Mouse (Mus musculus) kidney, postnatal 36 days (tissue): ENCODE results near the gene Fam98c.
"Not testable (repeated sequence)": the region's sequence is repeated elsewhere in the genome, so short reads cannot be mapped to it uniquely, and the experiment has no call there.

Experiments
- DNase-seq, 2 experiments: peaks; one replicate each; pipeline ENCODE4 v3.0.0; 2021 to 2022; ENCODE audit warnings: mixed read lengths in 2 of 2

The Fam98c gene

DNA sequence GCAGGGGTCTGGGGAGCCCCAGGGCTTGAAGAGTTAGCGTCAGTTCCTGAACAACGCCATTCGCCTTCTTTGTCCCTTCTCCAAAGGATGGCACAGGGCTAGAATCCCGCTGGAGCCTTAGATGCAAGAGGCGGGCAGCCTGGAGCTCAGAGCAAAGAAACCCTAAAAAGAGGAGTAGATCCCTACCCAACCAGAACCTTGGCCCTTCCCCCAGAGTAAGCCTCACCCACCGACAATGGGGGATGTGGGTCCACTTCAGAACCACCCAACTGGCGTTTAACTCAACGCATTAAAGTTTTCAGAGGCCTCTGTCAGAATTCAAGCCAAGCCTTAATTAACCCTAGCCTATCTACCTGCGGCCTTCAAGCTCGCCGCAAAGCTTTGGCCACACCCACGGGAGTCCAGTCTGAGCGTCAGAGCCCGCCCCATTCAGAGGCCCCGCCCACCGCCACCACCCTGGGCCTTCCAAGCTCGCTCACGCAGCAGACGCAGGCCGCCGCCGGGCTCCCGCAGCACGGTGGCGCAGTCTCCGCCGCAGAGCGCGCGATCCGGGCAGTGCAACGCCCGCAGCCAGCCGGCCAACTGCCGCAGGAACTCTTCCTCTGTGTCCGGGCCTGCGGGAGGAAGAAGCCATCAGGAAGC lies 717 bp downstream of the Fam98c start:
- peak; percentile 93 to 97 for DNase-seq

DNA sequence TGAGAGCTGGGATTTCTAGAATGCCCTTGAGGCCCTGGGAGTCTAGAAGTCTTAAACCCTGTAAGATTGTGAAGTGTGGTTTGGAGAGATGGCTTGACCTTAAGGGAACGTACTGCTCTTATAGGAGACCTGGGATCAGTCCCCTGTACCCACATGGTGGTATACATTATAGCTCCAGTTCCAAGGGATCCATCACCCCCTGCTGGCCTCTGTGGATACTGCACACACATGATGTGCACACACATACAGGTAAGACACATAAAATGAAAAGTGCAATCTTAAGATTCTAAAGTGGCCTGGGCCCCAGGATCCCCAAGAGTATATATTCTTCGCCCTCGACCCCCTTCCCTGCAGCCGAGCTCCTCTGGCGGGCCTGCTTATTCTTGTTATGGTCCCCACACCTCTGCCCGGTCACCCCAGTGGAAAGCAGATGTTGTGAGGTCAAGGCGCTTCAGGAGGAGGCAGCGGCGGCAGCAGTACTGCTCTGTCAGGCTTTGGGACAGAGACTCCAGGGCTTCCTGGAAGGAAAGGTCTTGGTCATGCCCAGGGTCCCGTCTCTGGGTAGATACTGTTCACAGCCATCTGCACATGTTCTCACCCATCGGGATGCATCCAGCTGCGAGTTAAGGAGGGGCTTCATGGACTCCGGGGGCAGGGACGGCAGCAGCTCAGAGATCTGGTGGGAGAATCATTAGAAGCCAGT lies 1.9 kb downstream of the Fam98c start:
- peak in 1 of 2 experiments; percentile 17 for DNase-seq

DNA sequence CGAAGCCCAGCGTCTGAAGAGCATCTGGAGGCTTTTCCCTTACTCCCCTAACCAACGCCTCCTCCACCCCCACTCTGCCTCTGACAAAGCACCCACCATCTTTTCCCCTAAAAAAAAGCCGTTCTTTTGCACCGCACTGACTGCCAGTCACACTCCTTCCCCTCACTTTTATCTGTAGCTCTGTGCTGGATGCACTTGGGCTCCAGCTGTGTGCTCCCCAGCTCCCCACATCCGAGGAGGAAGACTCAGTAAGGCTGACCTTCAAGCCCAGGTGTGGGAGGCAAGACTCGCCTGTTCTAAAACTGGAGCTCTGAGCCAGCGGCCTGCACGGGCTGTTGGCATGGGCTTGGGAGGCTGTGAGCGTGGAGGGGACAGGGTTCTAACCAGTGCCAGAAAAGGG lies 4.5 kb downstream of the Fam98c start:
- no peak for DNase-seq

DNA sequence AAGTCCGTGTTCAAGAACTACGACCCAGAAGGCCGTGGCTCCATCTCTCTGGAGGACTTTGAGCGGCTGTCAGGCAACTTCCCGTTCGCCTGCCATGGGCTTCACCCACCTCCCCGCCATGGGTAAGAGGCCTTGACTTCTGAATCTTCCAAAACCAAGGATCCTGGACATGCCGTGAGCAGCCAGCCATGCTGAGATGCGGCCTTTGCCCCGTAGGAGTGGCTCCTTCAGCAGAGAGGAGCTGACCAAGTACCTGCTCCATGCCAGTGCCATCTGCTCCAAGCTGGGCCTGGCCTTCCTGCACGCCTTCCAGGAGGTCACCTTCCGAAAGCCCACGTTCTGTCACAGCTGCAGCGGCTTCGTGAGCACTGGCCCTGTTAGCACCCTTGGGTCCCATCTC lies 7.3 kb downstream of the Fam98c start:
- peak; percentile 49 to 67 for DNase-seq

DNA sequence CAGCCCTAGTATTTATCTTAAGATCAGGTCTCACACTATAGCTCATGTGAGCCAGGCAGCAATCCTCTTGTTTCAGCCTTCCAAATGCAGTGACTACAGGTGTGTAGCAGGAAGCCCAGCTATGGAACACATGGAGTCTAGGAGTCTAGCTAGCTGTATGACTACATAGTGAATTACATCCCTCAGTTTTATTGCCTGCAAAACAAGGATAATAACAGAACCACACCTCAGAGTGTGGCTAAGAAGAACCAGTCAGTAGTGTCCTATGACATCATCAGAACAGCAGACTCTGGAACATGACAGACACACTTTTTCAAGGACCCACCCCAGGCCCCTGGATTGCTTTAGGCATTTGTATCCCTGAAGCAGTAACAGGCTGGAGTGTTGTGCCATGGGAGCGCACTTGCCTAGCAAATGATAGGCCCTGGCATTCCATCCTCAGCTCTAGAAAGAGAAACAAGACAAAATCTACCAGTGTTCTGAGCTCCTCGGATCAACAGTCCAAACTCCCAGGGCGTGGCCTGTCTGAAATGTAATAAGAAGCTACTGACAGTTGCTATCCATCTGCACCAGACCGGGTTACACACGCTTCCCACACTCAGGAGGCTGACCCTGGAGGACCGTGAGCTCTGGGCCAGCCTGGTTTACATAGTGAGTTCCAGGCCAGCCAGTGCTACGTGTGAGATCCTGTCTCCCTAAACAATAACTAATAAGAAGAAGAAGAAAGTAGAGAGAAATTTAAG lies 9.2 kb downstream of the Fam98c start:
- DNase-seq, result no peak

DNA sequence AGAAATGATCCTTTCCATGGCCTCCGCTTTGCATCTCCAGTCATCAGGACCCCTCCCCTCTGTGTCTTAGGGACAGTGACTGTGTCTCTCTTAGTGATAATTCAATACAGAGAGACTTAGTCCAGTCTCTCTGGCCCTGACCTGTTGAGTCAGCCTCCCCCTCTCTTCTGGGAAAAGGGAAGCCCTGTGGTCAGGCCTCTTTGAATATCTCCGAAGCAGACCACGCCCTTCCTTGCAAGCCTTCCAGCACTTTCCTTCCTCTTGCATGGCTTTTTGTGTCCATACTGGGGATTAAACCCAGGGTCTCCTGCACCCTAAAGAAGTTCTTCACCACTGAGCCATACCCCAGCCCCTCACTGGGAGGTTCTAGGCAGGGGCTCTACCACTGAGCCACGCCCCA lies 12.0 kb downstream of the Fam98c start:
- no peak for DNase-seq

DNA sequence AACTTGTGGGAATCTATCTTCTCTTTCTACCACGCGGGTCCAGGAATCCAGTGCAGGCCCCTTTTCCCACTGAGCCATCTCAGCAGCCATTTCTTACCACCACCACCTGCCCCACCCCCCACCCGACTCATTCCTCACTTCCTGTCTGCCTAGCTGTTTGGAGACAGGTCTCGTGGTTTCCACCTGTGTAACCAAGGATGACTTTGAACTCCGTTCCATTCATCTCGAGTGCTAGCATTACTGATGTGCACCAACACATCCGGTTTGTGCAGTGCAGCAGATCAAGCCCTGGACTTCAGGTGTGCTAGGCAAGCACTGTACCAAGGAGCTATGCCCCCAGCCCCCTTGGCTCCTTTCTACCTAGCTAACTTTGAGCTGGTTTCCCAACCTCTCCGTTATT lies 14.6 kb downstream of the Fam98c start:
- DNase-seq, result no peak

DNA sequence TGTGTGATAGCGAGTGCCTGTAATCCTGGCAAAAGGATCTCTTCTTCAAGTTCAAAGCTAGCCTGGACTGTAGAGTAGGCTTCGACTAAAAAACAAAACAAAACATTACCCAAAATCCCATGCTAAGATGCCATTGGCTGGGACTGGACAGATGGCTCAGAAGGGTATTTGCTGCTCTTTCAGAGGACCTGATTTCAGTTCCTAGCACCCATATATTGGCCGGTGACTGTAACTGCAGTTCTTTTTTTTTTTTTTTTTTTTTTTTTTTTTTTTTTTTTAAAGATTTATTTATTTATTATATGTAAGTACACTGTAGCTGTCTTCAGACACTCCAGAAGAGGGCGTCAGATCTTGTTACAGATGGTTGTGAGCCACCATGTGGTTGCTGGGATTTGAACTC lies 16.8 kb downstream of the Fam98c start:
- not testable (repeated sequence) for DNase-seq

DNA sequence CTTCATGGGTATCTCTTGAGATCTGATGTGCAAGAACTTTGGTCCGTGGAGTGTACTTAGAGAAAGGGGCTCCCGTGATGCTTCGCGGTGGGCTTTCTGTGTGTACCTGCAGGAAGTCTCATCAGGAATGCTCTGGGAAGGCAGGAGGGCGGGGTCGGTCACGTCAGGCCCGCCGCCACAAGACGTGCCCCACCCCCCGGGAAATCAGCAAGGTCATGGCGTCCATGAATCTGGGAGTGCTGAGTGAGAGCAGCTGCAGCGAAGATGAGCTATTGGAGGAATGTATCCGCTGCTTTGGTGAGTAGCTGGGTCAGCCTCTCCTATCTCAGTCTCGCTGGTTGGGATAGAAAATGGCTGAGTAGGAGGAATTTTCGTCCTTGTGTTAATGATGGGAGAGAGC lies 18.6 kb downstream of the Fam98c start:
- no peak for DNase-seq

DNA sequence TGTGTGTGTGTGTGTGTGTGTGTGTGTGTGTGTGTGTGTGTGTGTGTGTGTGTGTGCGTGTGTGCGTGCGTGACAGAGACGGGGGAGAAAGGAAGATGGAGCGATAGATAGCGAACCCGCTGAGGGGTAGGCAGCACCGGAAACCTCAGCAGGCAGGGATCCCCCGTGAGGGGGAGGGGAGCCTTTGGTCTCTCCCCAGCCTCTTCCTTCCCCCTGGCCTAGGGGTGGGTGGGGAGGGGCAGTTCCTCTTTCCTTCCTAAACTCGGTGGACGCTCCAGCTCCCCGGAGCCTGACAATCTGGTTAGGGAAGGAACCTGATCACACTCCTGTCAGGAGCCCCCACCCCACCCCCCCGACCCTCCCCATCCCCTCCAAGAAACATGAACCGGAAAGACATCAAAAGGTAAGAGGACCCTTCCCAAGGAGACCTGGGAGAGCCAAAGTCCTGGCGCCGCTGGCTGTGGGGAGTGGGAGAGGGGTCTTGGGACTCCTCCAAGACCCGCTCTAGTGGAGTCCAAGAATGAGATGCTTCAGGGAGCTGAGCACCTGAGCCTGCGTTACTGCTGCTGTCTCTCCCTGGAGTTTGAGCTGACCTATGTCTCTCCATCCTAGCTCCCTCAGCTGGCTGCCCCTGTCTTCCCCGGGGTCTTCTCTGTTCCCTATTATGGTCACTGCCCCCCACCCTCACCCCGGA lies 21.2 kb downstream of the Fam98c start, which contains the start of gene Rasgrp4:
TSS of gene Rasgrp4 (plus strand) at position 159 of the 694 bp plus-strand sequence.
- peak; percentile 23 to 56 for DNase-seq

DNA sequence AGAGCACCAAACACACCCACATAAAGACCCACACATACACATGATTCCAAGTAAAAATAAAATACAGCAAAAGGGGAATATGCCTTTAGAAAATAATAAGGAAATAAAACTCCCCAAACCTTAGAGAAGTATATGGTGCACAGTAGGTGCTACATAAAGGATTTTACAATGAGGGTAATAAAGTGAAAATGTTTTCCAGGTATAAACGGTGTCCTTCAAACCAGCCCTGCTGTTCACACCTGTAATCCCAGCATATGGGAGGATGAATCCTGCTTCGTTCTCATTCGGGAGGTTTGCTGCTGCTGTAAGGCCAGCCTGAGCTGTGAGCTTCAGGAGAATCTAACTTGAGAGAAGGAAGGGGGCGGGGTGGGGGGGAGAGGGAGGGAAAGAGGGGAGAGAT lies 21.8 kb downstream of the Fam98c start:
- DNase-seq, result no peak

DNA sequence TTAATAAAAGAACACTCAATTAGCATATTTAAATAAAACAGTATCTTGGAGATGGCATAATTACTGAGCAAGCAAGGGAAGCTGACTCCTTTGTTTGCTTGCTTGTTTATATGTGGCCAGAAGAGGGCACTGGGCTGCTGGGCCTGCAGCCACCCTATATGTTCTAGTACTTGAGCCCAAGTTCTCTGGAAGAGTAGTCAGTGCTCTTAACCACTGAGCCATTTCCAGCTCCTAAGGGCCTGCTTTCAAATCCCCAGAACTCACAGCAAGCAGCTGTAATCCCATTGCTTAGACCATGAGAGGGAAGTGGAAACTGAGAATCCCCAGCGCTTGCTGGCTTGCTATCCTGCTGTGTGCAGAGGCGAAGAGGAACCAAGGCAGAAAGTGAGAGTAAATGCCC lies 27.3 kb downstream of the Fam98c start:
- DNase-seq, result peak in 1 of 2 experiments; percentile 19

DNA sequence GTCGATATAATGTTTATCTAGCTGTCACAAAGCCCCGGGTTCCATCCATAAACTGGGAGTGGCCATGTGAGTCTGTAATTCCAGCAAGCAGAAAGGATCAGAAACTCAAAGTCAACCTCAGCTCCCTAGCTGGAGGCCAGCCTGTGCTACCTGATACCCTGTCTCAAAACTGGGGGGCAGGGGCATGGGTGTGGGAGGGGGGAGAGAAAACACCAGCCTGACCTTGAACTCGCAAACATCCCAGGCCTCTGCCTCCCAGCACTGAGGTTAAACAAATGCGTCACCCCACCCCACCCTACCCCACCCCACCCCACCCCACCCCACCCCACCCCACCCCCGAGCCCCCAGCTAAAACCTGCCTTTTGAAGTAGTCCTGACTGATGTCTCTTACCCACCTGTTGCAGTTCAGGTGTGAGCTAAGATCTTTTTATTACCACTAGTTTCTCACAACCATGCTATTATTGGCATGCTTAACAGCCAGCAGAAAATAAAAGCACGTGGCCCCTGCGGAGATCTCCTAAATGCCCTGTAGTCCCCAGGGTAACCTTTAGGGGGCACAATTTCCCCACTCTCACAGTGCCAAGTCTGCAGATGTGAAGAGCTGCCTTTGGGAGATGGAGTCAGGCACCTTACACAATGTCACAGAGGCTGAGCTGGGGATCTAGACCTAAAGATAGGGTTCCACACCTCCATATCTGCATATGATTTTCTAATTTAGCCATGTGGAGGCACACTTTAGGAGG lies 29.7 kb downstream of the Fam98c start:
- peak; percentile 69 to 86 for DNase-seq

DNA sequence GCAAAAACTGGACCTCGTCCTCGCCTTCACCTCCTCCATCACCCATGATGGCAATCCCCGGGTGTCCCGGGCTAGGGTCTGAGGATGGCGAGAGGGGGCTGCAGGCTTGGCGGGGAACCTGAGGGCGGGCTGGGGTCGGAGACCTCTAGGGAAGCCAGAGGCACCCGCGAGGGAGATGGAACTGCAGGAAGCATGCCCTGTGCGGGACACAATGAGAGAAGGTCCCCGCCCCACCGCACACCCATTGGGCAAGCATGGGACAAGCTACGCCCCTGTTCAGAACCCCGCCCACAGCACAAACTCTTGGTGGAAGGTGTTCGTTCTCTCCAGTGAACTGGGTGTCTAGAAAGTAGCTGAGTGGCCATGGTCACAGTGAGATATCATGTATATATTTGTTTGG lies 31.1 kb downstream of the Fam98c start, which contains the start of gene Ryr1:
TSS of gene Ryr1 (minus strand) at position 210 of the 400 bp plus-strand sequence.
- peak; percentile 49 to 71 for DNase-seq

DNA sequence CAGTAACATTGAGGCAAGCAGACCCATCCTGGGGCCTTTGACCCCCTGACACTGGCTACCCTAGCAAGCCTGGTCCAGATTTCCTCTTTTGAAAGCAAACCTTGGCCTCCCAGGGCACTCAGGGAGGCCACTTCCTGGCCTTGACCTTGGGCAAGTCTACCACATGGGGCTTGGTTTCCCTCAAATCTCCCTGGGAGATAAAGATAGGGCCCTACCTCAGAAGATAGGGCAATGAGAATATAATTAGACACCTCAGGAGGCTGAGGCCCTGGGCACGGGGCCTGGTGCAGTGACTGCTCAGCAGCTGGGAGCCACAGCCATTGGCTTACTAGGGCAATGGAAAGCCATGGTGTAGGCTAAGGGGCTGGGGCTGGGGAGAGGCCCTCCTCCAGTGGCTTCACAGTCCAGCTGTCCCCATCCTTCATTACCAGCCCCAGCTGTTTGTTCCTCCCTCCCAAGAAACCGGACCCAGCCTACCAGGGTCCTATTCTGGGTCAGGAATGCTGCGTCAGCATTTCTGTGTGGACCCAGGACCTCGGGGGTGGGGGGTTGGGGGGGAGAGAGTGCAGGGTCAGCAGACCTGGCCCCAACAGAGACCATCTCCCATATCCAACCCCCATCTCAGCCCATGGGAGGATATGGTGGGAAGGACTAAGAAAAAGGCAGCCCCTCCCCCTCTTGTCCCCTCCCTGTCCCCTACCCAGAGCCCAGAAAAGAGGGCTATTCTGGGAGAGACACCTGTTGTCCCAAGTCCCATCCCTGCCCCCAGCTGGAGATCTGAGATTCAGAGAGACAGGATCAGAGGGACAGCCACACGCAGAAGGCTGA lies 32.3 kb downstream of the Fam98c start:
- DNase-seq, result no peak

DNA sequence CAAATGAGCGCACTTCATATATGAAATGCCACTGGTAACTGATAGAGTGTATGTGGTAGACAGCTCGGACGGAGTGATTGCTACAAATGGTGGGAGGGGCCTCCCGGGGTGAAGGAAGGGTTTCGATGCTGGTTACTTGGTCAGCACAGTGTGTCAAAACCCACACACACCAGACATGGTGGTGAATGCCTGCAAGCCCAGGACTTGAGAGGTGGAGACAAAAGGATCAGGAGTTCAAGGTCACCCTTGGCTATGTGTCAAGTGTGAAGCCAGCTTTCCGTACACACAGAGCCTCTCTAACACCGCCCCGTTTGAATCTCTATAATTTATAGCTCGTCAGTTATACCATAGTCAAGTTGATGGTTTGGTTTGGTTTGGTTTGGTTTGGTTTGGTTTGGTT lies 33.2 kb downstream of the Fam98c start:
- no peak for DNase-seq

DNA sequence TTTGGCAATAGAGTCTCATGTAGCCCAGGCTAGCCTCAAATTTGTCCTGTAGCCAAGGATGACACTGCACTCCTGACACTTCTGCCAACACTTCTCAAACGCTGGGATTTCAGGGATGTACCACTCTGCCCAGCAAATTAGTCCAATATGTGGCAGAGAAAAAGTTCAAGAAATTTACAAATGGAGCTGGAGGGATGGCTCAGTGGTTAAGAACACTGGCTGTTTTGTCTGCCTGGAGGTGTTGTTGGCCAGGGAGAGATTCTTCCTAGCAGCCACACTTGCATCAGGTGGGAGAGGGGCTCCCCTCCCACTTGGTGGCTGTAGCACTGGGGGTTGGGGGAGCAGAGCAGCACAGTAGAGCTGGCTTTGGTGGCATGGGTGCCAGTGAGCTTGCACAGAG lies 36.5 kb downstream of the Fam98c start:
- no peak for DNase-seq

DNA sequence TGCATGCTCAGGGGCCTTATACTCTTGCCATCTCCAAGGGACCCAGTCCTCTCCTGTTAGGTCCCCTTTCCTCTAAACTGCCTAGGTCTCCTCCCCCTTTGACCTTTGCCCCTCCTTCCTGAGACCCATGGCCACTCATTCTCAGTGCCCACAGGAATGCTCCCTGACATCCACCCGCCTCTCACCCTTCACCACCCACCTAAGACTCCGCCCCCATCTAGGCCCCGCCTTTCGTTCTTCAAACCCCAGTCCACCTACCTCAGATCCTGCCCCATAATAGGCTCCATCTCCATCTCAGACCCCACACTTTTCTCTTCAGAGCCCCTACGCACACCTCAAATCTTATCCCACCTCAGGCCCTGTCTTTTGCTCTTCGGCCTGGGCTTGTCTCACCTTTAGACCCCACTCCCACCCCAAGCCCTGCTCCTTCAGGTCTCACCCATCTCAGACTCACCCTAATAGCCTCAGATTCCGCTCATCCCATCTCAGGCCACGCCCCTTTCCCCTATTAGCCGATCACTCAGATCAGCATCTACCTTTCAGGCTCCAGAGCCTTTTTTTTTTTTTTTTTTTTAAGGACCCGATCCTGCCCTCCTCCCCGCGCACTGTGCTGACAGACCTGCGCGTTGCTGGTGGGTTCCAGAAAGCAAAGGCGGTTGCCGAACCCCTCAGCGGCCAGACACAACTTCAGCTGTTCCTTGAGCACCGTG lies 37.7 kb downstream of the Fam98c start:
- DNase-seq, result no peak

DNA sequence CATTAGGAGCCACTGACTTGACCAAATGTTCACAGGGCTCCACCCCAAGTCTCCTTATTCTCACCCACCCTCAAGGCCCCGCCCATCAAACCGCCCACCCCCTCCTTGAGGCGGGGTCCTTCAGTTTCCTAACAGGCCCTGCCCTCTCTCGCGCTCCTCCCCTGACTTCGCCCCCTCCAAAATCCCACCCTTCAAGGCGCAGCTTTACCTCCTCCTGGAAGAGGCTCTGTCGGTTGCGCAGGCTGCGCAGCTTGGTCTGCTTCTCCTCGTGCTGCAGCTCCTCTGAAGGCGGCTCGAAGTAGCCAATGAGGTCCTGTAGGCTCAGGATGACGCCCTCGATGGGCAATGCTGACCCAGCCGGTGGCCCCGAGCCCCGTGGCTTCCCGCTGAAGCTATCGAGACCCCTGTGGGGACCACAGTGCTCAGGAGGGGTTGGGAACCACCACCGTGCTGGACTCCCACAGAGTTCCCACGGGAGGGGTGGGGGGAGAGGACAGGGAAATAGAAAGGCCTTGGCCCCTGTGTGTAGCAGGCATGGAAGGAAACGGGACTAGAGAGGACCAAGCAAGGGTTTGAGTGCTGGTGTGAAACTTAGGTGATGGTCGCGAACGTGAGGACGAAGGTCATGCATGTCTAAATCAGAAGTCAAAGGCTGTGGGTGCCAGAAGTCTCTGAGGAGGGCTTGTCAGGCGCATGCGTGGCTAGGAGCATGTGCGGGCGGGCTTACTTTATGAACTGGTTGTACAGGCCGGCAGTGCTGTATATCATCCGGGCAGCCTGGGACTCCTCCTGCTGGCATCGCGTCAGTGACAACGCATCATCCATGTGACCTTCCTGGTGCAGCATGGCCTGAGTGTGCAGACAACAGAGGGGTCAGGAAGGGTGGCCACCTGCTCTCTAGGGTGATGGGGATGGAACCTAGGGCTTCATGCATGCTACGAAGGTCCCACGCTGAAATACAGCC lies 46.8 kb downstream of the Fam98c start:
- DNase-seq, result peak; percentile 49 to 60
